Mouse (Mus musculus) cerebellum, adult 2 months (tissue): ENCODE results near the gene Ift122.

ENCODE experiments used
- CTCF ChIP-seq: fragments of 200-500 bp; IDR thresholded peaks from 2 replicates; pipeline ENCODE4 v1.5.1; 2011; ENCODE audit warnings: low read depth, mild to moderate bottlenecking, control low read depth, low read length, moderate library complexity, borderline replicate concordance; ENCODE audit not compliant: insufficient read depth
- POLR2A ChIP-seq: fragments of 200-500 bp; IDR thresholded peaks from 2 replicates; pipeline ENCODE4 v1.6.1; 2011; ENCODE audit warnings: low read length, control low read depth, borderline replicate concordance; ENCODE audit not compliant: insufficient read depth

GRCm38 (mm10) chr6:115962439-115963085, 109.3 kb downstream of the Ift122 start:
- TF ChIP-seq CTCF (peak; percentile 37; the same call in 1 of the 2 replicates), POLR2A (no peak)
